Mouse (Mus musculus) mouse trophoblast stem cell (cell line): ENCODE measurements at regions not wholly inside any gene's neighbourhood (a gene's known extent, or its start where the extent isn't known, plus 50 kb on each side); places are given as distances from the start of the nearest gene placed in this dataset.

Source experiments
- in situ Hi-C, 2 experiments: fragments of 300-500 bp; cut with MseI, MboI; formaldehyde crosslinking; loops; 2 replicates in 1 of 2; 3 replicates in 1 of 2; pipeline ENCODE4 v1.15.1; 2025

DNA sequence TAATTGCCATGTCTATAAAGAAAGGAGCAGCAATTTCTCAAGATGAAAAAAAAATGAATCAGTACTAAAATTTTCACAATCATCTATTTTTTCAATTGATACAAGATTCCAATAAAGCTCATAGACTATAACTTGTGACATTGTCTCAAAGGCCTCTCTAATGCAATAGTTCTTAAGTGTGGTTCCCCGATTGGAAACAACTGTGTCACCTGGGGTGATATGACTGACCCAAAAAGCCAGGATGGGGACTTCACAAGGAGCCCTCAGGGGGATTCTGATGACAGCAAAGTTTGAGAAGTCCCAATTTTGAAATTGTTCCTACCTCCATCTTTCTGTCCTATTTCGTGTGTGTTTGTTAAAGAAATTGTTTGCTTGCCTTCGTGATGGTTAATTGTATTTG, 143.3 kb upstream of the Fndc3a start:
- in situ Hi-C loops = no loop called here

DNA sequence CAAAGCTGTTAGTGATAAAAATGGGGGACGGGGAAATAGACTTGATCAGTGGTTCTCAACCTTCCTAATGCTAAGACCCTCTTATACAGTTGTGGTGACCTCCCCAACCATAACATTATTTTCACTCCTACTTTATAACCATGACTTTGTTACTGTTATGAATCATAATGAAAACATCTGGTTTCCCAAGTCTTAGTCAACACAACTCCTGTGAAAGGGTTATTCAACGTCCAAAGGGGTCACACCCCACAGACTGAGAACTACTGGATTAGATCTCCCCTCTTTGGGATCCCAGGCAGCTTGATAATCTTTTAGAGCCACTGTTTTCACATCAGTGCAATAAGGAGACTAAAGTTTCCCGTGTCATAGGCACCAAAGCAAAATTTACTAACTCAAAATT, 141.1 kb upstream of the Fndc3a start:
- in situ Hi-C loops = no loop called here

DNA sequence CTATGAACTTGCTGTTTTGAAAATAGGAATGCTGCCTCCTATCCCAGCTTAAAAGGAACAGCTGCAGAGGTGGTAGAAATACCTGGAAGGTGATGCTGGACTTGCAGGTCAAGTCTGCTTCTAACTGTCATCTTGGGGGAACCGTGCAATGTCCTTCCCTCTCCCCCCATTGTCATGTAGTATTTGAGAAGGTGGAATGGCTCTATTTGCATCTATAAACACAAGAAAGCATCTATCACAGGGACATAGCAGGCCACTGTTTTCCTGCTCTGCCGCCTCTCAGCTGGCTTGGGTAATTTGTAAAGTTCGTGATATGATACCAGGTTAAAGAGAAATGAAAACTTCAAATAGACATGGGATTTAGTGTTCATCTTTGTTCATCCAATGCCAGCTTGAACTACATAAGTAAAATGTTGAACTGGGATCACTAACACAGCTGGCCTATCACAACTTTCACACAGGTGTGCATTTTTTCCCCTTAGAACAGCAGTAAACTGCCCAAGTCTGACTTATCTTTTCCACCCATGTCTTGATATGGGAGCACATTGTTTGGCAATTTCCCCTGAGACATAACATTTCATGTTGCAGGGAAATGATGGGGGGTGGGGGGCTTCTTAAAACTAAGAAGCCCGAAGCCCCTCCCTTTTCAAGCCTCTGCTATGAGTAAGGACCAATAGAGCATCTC, 138.6 kb upstream of the Fndc3a start:
- in situ Hi-C loops = no loop called here

DNA sequence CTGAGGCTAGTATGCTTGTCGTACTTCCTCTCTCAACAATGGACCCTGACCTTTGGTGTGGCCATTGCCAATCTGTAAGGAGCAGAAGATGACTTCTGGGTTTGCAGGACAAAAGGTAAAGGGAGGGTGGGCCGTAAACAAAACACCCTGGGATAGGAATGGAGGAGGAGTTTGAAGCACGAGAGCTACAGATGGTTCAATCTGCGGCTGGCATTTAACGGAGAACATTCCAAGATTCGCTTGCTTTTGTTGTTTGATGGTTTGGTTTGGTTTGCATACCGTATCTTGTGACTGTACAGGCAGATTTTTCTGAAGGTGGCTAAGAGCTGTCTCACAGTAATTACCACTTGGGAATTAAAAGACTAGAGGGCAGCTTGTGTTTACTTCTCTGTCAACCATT, 137.7 kb upstream of the Fndc3a start:
- in situ Hi-C loops = no loop called here

DNA sequence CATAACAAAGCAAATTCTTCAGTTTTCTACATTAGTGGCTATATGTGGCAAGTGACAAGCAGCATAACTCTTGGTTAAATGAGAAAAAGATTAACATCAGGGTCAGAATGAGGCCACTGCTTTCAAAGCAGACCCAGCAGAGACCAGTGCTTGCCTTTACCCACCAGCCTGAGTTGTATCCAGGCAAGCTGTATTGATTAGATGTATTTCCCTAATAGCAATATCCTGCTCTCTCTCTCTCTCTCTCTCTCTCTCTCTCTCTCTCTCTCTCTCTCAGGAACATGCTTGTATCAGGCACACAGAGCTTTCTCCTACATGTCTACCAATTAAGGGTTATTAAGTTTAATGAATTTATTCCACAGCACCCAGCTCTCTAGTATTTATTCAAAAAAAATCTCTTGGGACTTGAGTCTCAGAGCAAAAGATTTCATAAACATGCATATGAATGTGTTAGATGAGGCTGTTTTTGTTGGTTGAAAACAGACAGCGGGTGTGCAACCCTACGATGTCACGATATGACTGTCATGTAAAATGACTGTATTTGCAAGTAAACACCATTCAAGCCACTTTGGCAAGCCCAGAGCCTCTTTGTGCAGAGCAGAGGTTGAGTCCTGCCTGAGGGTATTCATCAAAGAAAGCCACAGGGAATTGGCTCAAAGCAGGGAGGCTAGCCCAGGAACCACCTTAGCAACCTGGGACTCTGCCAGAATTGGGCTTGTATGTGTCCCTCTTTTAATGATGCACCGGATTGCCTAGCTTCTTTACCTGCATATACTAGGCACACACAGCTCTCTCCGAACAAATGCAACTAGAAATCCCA, 136.0 kb upstream of the Fndc3a start:
- in situ Hi-C loops = no loop called here

DNA sequence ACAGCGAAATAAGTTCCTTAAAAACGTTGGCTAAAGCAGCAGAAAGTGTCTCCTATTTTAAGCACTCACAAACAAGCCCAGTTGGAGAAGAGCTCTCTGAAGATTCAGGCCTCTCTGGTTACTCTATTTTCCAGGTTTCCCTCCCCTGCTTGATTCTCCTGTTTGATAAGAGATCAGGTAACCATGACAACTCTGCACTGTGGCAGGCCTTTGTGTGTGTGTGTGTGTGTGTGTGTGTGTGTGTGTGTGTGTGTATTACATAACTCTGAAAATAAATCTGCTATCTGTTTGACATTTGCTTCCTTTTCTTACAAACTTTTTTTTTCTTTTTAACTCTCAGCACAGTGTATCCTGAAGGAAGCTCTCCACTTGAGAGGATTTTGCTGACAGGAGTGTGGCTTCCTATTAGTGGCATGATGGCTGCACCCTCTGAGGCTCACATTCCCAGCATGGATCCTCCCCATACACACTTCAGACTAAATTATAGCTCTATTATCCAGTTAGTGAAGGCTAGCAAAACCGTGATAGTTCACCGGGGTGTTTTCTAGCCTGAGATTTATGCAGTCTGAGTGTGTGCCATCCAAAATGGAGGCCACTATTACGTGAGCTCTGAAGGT, 135.1 kb upstream of the Fndc3a start:
- in situ Hi-C loops = no loop called here

DNA sequence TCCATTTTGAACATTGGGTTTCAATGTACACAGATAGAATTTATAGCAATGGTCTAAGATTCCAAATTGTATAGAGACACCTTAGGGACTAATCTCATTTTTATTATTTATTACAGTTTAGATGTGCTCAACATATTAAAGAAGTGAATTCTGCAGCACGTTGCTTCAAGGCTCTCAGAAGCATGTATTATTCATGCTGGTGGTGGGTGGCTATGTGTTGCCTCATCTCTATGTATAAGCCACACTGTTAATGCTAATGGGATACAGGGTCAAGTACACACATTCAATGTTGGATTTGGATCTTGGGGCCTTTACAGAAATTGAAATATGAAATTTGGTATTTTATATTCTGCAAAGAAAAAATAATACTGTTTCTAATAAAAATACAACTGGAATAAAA, 131.9 kb upstream of the Fndc3a start:
- in situ Hi-C loops = no loop called here

DNA sequence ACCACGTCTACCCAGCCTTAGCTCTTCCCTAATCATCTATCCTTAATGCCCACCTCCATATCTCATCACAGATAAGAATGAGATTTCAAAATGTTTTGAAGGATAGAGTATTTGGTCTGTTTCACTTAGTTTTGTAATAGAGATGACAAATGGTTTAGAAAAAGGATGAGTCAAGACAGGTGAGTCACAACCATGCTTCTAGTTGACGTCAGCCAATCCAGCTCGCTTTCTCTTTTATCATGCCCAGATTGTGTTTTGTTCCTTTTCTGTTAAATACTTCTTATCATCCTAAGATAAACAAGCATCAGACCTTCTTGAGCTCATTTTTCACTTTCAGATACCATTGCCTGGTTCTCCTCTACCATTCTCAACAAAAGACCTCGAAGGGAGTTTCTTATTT, 125.4 kb upstream of the Fndc3a start:
- in situ Hi-C loops = no loop called here

DNA sequence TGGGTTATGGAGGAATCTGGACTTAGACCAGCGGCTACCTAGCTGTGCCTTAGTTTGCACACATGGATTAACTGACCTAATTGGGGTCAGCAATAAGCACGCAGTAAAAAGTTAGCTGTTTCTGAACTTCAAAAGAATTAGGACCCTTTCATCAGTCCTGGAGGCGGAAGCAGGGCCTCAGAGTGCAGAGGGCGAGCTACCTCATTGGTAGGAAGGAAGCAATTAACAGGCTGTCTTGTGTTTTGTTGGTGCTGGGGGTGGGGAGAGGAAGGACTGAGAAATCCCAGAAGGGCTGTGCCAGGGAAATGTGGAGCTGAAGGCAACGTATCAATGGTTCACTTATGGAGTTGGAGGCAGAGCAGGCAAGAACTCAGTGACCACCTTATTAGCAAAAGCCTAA, 119.5 kb upstream of the Fndc3a start:
- in situ Hi-C loops = no loop called here

DNA sequence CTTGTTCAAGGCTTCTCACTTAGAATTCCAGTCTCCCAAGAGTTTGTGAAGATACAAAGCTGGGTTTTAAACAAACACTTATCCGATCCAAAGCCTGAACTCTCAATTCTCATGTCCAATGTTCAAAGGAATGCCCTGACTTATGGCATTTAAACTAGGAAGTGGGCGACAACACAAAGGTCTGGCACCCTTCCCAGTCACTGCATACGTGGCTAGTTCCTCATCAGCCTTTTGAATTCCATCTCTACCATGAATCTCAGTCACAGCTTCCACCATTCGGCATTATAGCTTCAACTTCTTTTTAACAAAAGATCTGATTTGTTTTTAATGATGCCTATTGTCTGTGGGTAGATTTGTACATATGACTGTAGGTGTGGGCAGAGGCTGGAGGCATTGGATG, 115.7 kb upstream of the Fndc3a start:
- in situ Hi-C loops = no loop called here

DNA sequence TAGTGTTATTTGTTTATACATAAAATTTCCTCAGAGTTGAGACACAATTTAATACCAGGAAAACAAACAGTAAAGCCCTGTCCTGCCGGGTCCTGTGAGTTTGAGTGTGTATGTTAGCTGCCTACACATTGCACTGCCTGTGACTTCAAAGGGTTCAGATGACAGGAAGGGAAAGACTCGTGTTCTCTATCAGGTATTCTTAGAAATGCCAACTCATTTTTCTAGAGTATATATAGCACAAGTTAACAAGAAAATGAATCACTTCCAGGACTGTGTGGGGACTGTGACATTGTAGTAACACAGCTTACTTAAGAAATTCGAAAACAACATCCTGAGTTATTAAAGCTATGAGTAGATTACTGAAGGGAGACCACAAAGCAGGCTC, 112.4 kb upstream of the Fndc3a start:
- in situ Hi-C loops = no loop called here

DNA sequence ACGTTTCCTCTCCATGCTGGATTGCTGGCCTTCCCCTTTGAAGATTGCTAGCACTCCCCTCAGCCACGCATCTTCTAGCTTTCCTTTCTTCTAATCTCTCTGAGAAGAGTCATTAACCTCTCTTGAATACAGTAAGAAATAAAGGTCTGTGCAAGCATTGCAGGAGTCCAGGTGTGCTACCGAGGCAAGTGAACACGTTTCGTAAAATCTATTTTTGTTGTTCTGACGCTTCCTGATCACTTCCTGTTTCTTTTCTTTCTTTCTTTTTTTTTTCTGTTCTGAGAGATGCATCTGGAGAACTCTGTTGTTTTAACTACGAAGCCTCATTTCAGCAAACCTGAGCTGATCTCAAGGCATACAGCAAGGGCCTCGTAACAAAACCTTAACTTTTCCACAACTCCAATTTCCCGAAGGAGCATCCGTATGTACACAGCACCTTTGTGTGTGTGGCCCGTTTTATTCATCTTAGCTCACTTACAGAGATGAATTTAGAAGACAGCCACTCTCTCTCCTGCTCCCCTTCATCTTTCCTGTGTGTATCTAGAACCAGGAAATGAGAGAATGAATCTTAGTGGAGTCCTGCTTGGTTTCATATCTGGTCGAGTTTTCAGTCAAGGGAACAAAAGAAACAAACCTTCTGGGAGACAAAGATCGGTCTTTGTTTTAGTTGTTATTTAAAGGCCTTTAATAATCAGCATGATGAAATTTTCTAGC, 111.9 kb upstream of the Fndc3a start:
- in situ Hi-C loops = no loop called here

DNA sequence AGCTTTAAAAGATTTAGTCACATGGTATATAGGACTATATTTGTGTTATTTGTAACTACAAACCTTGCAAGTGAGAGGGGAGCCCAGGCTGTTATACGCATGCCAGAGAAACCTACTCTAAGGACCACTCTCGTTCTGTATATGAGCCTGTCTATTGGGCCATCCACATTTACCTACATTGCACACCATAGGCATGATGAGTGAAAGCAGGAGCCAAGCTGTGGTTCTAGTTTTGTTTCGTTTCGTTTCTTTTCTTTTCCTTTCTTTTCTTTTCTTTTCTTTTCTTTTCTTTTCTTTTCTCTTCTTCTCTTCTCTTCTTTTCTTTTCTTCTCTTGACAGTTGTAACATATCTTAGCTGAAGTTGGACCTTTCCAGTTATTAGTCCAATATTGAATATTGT, 109.2 kb upstream of the Fndc3a start:
- in situ Hi-C loops = no loop called here

DNA sequence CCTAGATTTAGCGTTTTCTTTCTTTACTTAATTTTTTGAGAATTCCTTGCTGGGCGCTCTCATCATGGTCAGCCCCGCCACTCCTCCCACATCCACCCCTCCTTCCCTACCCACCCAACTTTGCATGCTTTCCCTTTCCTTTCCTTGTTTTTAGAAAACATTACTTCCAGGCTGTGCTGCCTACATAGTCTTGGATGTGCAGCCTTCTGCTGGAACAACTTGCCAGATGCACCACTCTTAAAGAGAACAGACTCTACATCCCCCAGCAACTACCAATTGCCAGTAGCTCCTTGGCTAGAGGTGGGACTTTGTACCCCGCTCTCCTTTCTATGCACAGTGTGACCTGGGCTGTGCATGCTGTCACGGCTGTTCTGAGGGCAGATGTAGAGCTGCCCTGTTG, 108.0 kb upstream of the Fndc3a start:
- in situ Hi-C loops = no loop called here

DNA sequence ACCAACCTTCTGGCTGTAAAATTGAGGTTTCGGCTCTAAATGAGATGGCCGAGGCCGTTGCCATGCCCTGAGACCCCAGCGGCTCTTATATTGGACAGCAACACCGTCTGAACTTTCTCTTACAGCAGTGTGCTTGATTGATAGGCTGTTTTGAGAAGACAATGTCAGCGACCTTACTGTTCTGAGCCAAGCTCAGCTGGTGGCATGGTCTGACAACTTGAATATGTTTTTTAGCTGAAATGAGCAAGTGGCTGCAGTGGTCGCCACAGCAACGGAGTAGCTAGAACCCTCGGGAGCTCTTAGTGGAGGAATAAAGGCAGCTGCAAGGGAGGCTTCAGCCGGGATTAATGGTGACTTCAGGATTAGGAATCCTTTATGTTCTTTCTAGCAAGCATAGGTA, 107.0 kb upstream of the Fndc3a start:
- in situ Hi-C loops = no loop called here

DNA sequence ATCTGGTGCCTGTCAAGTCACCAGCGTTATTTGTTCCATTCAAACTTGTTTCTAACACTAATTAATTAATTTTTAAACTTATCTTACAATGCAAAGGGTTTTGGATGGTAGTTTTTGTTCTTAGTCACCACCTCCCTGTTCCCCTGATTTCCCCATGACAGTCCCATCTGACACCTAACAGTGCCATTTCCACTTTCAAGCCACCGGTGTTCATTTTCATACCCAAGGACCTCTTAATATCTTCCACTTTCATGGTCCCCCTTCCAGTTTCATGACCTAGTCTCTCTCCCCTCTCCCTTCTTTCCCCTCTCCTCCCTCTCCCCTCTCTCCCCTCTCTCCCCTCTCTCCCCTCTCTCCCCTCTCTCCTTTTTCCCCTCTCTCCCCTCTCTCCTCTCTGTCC, 99.3 kb upstream of the Fndc3a start:
- in situ Hi-C loops = no loop called here

DNA sequence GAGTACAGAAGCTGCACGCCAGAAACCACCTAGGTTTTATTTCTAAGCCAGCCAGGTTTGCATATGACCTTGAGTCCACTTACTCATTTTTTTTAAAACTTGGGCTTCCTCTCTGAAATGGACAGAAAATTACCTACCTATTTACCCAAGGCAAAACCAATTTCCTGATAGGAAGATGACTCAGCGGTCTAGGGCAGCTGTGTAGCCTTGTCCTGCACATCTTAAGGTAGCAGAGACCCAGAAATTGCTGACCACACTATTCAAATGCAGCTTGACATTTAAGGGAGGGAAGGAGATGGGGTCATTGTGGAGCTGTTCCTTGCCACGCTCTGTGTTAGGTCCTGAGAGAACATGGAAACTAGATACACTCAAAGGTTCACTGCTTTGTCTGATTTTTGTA, 98.1 kb upstream of the Fndc3a start:
- in situ Hi-C loops = no loop called here

DNA sequence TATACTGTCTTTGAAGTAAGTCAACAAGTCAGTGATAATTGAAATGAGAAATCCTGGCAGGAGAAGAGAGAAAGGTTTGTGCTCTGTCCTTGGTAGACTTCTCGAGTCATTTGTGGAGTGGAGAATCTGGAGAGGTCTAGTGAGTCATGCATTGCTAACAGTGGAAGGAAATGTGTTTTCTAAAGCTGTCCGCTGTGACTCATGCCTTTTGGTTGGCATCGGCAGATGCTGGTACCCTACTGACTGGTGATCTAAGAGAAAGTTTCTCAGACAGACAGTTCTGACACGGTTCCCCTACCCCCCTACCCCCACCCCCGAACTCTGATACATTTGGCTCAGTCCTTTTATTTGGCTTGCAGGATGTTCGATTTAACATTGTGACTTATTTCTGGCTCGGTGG, 97.5 kb upstream of the Fndc3a start:
- in situ Hi-C loops = no loop called here

DNA sequence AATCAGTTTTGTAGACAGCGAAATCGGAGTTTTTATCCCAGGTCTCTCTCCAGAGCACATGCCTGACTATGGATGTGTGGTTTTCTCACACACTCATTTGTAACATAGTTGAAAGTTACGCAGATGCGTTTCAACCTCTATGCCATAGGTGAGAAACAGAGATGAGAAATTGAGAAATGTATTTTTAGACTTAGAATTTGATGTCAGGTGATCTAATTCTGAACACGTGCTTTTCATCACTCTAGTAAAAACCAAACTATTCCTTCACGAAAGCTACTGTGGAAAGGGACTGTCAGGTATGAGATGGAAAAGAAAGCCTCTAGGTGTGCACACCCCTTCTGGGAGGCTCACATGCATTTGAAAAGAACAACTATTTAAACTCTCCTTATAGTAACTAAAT, 96.8 kb upstream of the Fndc3a start:
- in situ Hi-C loops = no loop called here

DNA sequence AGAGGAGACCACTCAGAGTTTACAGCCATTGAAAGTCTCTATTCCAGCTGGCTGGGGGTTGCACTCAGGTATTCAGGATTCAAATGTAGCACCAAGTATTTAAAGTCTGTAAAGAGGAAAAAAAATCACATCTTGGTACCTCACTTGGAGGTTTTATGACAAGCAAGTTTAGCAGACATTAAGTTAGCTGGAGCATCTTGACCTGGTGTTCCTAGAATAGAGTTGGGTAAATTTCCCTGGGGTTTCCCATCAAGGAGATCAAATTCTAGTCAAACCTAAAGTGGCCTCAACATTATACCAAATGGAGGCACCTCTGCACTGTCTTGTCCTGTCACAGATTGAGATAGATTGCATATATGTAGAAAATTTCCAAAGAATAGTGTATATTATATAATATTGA, 93.8 kb upstream of the Fndc3a start:
- in situ Hi-C loops = no loop called here

DNA sequence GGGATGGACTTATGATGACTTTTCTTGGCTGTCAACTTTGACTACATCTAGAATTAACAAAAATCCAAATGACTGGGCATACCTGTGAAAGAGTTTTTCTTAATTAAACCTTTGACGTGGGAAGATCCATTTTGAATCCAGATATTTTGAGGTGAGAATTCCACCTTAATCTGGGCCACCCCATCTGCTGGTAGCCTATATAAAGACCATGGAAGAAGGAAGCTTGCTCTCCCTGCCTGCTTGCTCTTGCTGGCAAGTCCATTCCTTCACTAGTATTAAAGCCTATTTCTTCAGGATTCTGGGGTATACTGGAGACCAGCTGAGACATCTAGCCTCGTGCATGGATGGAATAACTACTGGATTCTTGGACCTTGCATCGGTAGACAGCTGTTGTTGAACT, 80.9 kb upstream of the Fndc3a start:
- in situ Hi-C loops = no loop called here

DNA sequence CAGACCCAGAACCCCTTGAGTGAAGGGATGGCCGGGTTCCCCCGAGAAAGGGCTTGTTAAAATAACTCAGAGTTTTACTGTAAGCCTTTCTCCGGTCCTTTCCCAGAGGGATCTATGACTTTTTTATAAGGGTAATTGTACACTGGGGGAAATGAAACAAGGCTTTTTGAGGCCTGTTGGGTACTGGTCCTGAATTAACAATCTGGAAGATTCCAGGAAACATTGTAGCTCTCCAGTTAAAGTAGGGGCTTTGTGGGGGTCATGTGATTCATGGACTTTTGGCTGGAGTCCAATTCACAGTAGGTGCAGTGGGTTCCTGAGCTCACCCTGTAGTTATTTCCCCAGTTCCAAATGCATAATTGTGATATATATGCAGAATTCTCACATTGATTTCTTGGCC, 77.1 kb upstream of the Fndc3a start:
- in situ Hi-C loops = no loop called here

DNA sequence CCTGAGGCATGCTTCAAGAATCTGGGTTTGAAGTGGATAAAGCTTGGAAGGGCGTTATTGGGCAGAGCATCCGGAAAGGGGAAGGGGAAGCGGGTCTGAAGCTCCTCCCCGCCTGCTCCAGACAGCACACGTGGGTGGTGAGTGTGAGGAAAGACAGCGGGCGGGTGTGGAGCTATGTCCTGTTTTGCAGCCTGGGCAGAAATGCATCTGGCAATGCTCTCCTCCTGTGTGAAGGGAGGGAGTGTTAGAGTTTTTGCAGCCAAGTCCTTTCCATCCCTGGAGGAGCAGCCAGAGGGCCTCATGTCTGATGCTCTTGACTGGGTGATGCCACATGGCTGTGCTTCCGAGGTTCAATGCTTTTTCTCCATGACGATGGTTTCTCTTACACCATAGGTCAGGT, 73.4 kb upstream of the Fndc3a start:
- in situ Hi-C loops = no loop called here
